7 mouse cellular contexts compared by ENCODE assay signal in the genomic region with DNA sequence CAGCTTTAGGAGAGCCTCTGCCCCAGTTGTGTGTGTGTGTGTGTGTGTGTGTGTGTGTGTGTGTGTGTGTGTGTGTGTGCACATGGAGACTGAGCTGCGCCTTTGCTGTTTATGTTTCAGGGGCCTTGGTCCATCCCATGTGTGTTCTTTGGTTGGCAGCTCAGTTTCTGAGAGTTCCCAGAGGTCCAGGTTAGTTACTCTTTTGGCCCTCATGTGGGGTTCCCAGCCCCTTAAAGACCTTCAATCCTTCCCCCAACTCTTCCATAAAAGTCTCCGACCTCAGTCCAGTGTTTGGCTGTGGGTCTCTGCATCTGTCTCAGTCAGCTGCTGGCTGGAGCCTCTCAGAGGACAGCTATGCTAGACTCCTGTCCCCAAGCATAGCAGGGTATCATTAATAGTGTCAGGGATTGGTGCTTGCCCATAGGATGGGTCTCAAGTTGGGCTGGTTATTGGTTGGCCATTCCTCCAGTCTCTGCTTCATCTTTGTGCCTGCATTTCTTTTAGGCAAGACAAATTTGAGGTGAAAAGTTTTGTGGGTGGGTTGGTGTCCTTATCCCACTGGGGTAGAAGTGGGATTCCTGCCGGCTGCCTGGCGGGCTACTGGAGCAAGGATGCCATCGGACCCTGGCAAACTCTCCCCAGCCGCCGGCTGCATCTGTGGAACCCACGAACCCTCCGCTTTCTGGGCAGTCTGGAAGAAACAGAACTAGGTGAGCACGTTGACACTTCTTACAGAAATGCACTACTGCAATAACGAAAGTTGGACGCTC. TPM values are rescaled to one million over a fixed set of nuclear protein-coding genes. Genes with fewer than 3 reads are reported as not detected.
DNase-seq lines count a peak whose midpoint lies in the region; ATAC-seq and TF ChIP-seq lines count a peak whose summit lies in the region.

No protein-coding gene starts in this region.

- in situ Hi-C loops in Patski (cut with MboI; ENCODE audit: low pct_unique_long_range_greater_than_20kb) = loop anchor here (5.0 to 10.0 kb wide), 2 partner anchors 386 to 529 kb away; no protein-coding TSS in a partner anchor

- peaks cover 14% of the 10 kb centered on the region for H3K36me3 ChIP-seq in lung, embryonic 14.5 days (ENCODE audit: insufficient read depth)
- H3K36me3 ChIP-seq in limb, embryonic 11.5 days (ENCODE audit: control insufficient read depth, insufficient read depth, low read length) = no peaks in the 10 kb centered on the region

- CTCF ChIA-PET in Patski (lab: Charles Lee) = interaction anchor here (0.8 to 1.3 kb wide), 2 partner anchors 9 to 677 kb away, joined by 3 read pairs; no protein-coding TSS in a partner anchor

- TF ChIP-seq POLR2A in embryonic fibroblast, embryonic 13.5 days (IDR thresholded peaks at IDR 0.05; ENCODE audit: low read depth, low read length) = no peak
- no peak for TF ChIP-seq POLR2A in olfactory bulb, adult 2 months (IDR thresholded peaks at IDR 0.05; ENCODE audit: insufficient read depth, low read depth, low read length)

- no peak for TF ChIP-seq CTCF in lung, embryonic 14.5 days (IDR thresholded peaks at IDR 0.05; ENCODE audit: low read depth)
- TF ChIP-seq CTCF in Patski (IDR thresholded peaks at IDR 0.05) = no peak
- TF ChIP-seq CTCF in embryonic fibroblast, embryonic 13.5 days (IDR thresholded peaks at IDR 0.05; ENCODE audit: borderline replicate concordance, insufficient read depth, low read length) = no peak
- no peak for TF ChIP-seq CTCF in olfactory bulb, adult 2 months (IDR thresholded peaks at IDR 0.05; ENCODE audit: insufficient read depth, low read depth, low read length)

- peak overlapping the region; percentile 67 for H3K4me3 ChIP-seq in lung, embryonic 14.5 days (ENCODE audit: low read depth, low read length)
- peak overlapping the region; percentile 93 for H3K4me3 ChIP-seq in embryonic fibroblast, embryonic 13.5 days (ENCODE audit: insufficient read depth, low read length)
- peak overlapping the region; percentile 50 for H3K4me3 ChIP-seq in limb, embryonic 11.5 days (ENCODE audit: low read depth, low read length)
- H3K4me3 ChIP-seq in olfactory bulb, adult 2 months (ENCODE audit: insufficient read depth, low read depth, low read length) = peak overlapping the region; percentile 73

- peak overlapping the region; percentile 88 for H3K27ac ChIP-seq in lung, embryonic 14.5 days (ENCODE audit: low read depth)
- H3K27ac ChIP-seq in embryonic fibroblast, embryonic 13.5 days (ENCODE audit: insufficient read depth, low read length) = peak overlapping the region; percentile 69
- no peak overlapping the region for H3K27ac ChIP-seq in limb, embryonic 11.5 days (replicated peaks; ENCODE audit: low read depth, low read length)
- no peak overlapping the region for H3K27ac ChIP-seq in olfactory bulb, adult 2 months (ENCODE audit: insufficient read depth, low read depth, low read length)

- H3K27me3 ChIP-seq in lung, embryonic 14.5 days (ENCODE audit: insufficient read depth, low read length) = no peaks in the 10 kb centered on the region
- no peaks in the 10 kb centered on the region for H3K27me3 ChIP-seq in Patski
- H3K27me3 ChIP-seq in limb, embryonic 11.5 days (ENCODE audit: control insufficient read depth, insufficient read depth, low read length) = no peaks in the 10 kb centered on the region

- 13% methylated on average over 12 of the region's 12 CpGs for WGBS in lung, embryonic 14.5 days
- WGBS in limb, embryonic 11.5 days = 14% methylated on average over 12 of the region's 12 CpGs
- 11% methylated on average over 12 of the region's 12 CpGs for WGBS in olfactory bulb, adult 2 months

- POLR2A ChIA-PET in Patski (lab: Charles Lee) = interaction anchor here (0.7 kb wide), 2 partner anchors 27 to 303 kb away, joined by 3 to 4 read pairs; no protein-coding TSS in a partner anchor

- peak overlapping the region; percentile 95 for H3K4me2 ChIP-seq in lung, embryonic 14.5 days
- H3K4me2 ChIP-seq in limb, embryonic 11.5 days (ENCODE audit: low read depth, severe bottlenecking) = peak overlapping the region; percentile 80

- H3K9me3 ChIP-seq in lung, embryonic 14.5 days (ENCODE audit: low read depth, low read length) = no peaks in the 10 kb centered on the region
- no peaks in the 10 kb centered on the region for H3K9me3 ChIP-seq in limb, embryonic 11.5 days (ENCODE audit: control insufficient read depth, low read length)

- peak overlapping the region; percentile 84 for H3K9ac ChIP-seq in lung, embryonic 14.5 days
- H3K9ac ChIP-seq in limb, embryonic 11.5 days (ENCODE audit: low read length) = peak overlapping the region; percentile 64

- ATAC-seq in lung, embryonic 14.5 days (ENCODE audit: insufficient read depth) = peak; percentile 54
- ATAC-seq in Patski = peak; percentile 8
- ATAC-seq in limb, embryonic 11.5 days (ENCODE audit: insufficient number of reproducible peaks, low FRiP score, low TSS enrichment, low read depth) = no peak

- DNase-seq in lung, embryonic 14.5 days = no peak
- DNase-seq in lung, postnatal 14 days = no peak
- DNase-seq in Patski (ENCODE audit: low read depth, low spot score) = no peak
- DNase-seq in limb, embryonic 11.5 days (ENCODE audit: low spot score) = no peak
- DNase-seq in cerebellum, postnatal 36 days = no peak

- H3K4me1 ChIP-seq in lung, embryonic 14.5 days (ENCODE audit: insufficient read depth) = peaks cover 7% of the 10 kb centered on the region
- H3K4me1 ChIP-seq in embryonic fibroblast, embryonic 13.5 days (ENCODE audit: control insufficient read depth, insufficient read depth, low read length) = peaks cover 4% of the 10 kb centered on the region; the same call in 1 of the 2 replicates
- no peaks in the 10 kb centered on the region for H3K4me1 ChIP-seq in limb, embryonic 11.5 days (ENCODE audit: control insufficient read depth, insufficient read depth, low read length)
- H3K4me1 ChIP-seq in olfactory bulb, adult 2 months (ENCODE audit: control insufficient read depth, insufficient read depth, low read length) = peaks cover 5% of the 10 kb centered on the region

RNA-seq across cellular contexts. Expression of gene Tmem18, which starts 0.5 kb away (rescaled TPM):
- 31.1 and 34.0 TPM in 2 replicates for polyA plus RNA-seq in lung, embryonic 14.5 days (2014; fragmentation: Nextera tagmentation; extraction: Ambion mirVana)
- 14.0 TPM for polyA plus RNA-seq in Patski (2021)
- polyA plus RNA-seq in embryonic fibroblast, embryonic 13.5 days (2011; ENCODE audit: insufficient read length, low read depth, missing spikeins) = 22.8 and 31.1 TPM in 2 replicates
- 25.8 and 27.0 TPM in 2 replicates for polyA plus RNA-seq in limb, embryonic 11.5 days (2014; fragmentation: Nextera tagmentation; extraction: Ambion mirVana)
- polyA plus RNA-seq in olfactory bulb, adult 2 months (2012; ENCODE audit: insufficient read depth, insufficient read length, low replicate concordance, missing spikeins) = not detected in 2 replicates

Comparison
In these comparisons a context has a peak if more than half of its experiments do, and no peak if none do; other contexts are left out.
1. H3K27ac ChIP-seq: peak in lung, embryonic 14.5 days (single experiment) and embryonic fibroblast, embryonic 13.5 days (single experiment); none in limb, embryonic 11.5 days (single experiment) and olfactory bulb, adult 2 months (single experiment).
2. Peak in every context shown above with its lines, with median percentiles within 50 percentile points of each other: H3K4me3 ChIP-seq.